Mouse (Mus musculus) kidney, adult 2 months (tissue): ENCODE results near the gene Wdtc1. TPM values are rescaled to one million over a fixed set of nuclear protein-coding genes. Genes with fewer than 3 reads are reported as not detected.

Experiments
- DNase-seq: peaks from one replicate; pipeline ENCODE4 v3.0.0; 2021
- H3K27ac ChIP-seq: fragments of 200-500 bp; 2 replicates; pipeline ENCODE4 v1.5.1; 2012; ENCODE audit warnings: low read depth, low read length, control low read depth, inconsistent platforms; ENCODE audit not compliant: insufficient read depth
- H3K27me3 ChIP-seq: fragments of 200-500 bp; replicated peaks from 2 replicates; pipeline ENCODE4 v1.6.1; 2012; ENCODE audit warnings: mild to moderate bottlenecking, moderate library complexity, low read length, inconsistent platforms; ENCODE audit not compliant: control insufficient read depth, insufficient read depth
- H3K36me3 ChIP-seq: fragments of 200-500 bp; 2 replicates; pipeline ENCODE4 v1.6.1; 2012; ENCODE audit warnings: mild to moderate bottlenecking, moderate library complexity, low read length, inconsistent platforms; ENCODE audit not compliant: control insufficient read depth, insufficient read depth
- H3K4me1 ChIP-seq: fragments of 200-500 bp; 2 replicates; pipeline ENCODE4 v1.6.1; 2011; ENCODE audit warnings: low read length; ENCODE audit not compliant: control insufficient read depth, insufficient read depth
- H3K4me3 ChIP-seq: fragments of 200-500 bp; 2 replicates; pipeline ENCODE4 v1.5.1; 2011; ENCODE audit warnings: mild to moderate bottlenecking, low read depth, low read length, control low read depth; ENCODE audit not compliant: insufficient read depth
- CTCF ChIP-seq: fragments of 200-500 bp; conservative IDR thresholded peaks from 2 replicates; pipeline ENCODE4 v1.5.1; 2011; ENCODE audit warnings: low read depth, mild to moderate bottlenecking, control low read depth, low read length, moderate library complexity, mixed read lengths; ENCODE audit not compliant: insufficient read depth, insufficient read length
- POLR2A ChIP-seq: fragments of 200-500 bp; IDR thresholded peaks from one replicate; pipeline ENCODE4 v1.6.1; 2011; ENCODE audit warnings: low read depth, low read length, control low read depth
- WGBS: fragments of 180-500 bp; shearing (Covaris S2); methylation state at CpG from one replicate; pipeline ENCODE4 v1.1.7; 2018; 5-methylcytosine and 5-hydroxymethylcytosine counted together
- polyA plus RNA-seq: library from polyadenylated mRNA; depleted of rRNA; stranded (reverse); fragments of >200 nt; gene quantifications from 2 replicates; pipeline ENCODE4 v1.2.3, GENCODE M21; 2012

The Wdtc1 gene
- polyA plus RNA-seq, 1 experiment, result 64.4 TPM

GRCm38 (mm10) chr4:133396079-133396478 lies 42.8 kb upstream of the Wdtc1 start:
- Histone ChIP-seq H3K4me3 (no peak overlapping the region), H3K27ac (no peak overlapping the region), H3K36me3 (no peaks in the 10 kb centered on the region), H3K27me3 (no peaks in the 10 kb centered on the region), H3K4me1 (peaks cover 3% of the 10 kb centered on the region; the same call in 1 of the 2 replicates)
- WGBS, result 78% methylated on average over 2 of the region's 2 CpGs
- no peak for TF ChIP-seq CTCF
- TF ChIP-seq POLR2A, result no peak
- DNase-seq, result no peak

- H3K27ac ChIP-seq, result no peak overlapping the region
- 94% methylated on average over 4 of the region's 4 CpGs for WGBS
Observed at GRCm38 (mm10) chr4:133394981-133395573, 41.8 kb upstream of the Wdtc1 start.

GRCm38 (mm10) chr4:133391185-133392040 lies 38.1 kb upstream of the Wdtc1 start:
- 54% methylated on average over 18 of the region's 18 CpGs for WGBS
- Histone ChIP-seq H3K4me1 (peaks cover 18% of the 10 kb centered on the region; the same call in 1 of the 2 replicates), H3K27ac (0 out of 2 replicates have a peak overlapping the region, but pooled peaks have one; percentile 1), H3K36me3 (no peaks in the 10 kb centered on the region), H3K27me3 (no peaks in the 10 kb centered on the region), H3K4me3 (no peak overlapping the region)
- TF ChIP-seq POLR2A (no peak), CTCF (no peak)
- DNase-seq, result no peak

More at GRCm38 (mm10) chr4:133394981-133395573, 41.8 kb upstream of the Wdtc1 start:
- no peaks in the 10 kb centered on the region for H3K27me3 ChIP-seq
- no peak for DNase-seq
- no peaks in the 10 kb centered on the region for H3K36me3 ChIP-seq
- TF ChIP-seq POLR2A (no peak), CTCF (no peak)
- H3K4me1 ChIP-seq, result peaks cover 7% of the 10 kb centered on the region; the same call in 1 of the 2 replicates
- H3K4me3 ChIP-seq, result no peak overlapping the region

GRCm38 (mm10) chr4:133390585-133390984 lies 37.3 kb upstream of the Wdtc1 start:
- Histone ChIP-seq H3K4me3 (no peak overlapping the region), H3K36me3 (no peaks in the 10 kb centered on the region), H3K4me1 (peaks cover 18% of the 10 kb centered on the region; the same call in 1 of the 2 replicates), H3K27ac (no peak overlapping the region), H3K27me3 (no peaks in the 10 kb centered on the region)
- TF ChIP-seq CTCF, result no peak
- TF ChIP-seq POLR2A, result no peak
- 84% methylated on average over 6 of the region's 6 CpGs for WGBS
- no peak for DNase-seq

GRCm38 (mm10) chr4:133390042-133390441 lies 36.8 kb upstream of the Wdtc1 start:
- Histone ChIP-seq H3K27ac (no peak overlapping the region), H3K4me3 (no peak overlapping the region), H3K36me3 (no peaks in the 10 kb centered on the region), H3K27me3 (no peaks in the 10 kb centered on the region), H3K4me1 (peaks cover 18% of the 10 kb centered on the region; the same call in 1 of the 2 replicates)
- 85% methylated on average over 2 of the region's 2 CpGs for WGBS
- no peak for DNase-seq
- TF ChIP-seq POLR2A (no peak), CTCF (no peak)

- Histone ChIP-seq H3K27me3 (no peaks in the 10 kb centered on the region), H3K27ac (0 out of 2 replicates have a peak overlapping the region, but pooled peaks have one; percentile 17), H3K4me1 (peaks cover 18% of the 10 kb centered on the region; the same call in 1 of the 2 replicates), H3K36me3 (no peaks in the 10 kb centered on the region), H3K4me3 (no peak overlapping the region)
- TF ChIP-seq CTCF (no peak), POLR2A (no peak)
- DNase-seq, result peak; percentile 60
- WGBS, result 68% methylated on average over 16 of the region's 16 CpGs
Observed at GRCm38 (mm10) chr4:133388781-133389552, 35.7 kb upstream of the Wdtc1 start.
